Mouse (Mus musculus) small intestine, adult 10 weeks (tissue): Measurements from ENCODE around the gene Map7d3. TPM values are rescaled to one million over a fixed set of nuclear protein-coding genes. Genes with fewer than 3 reads are reported as not detected.

Experiments used
- polyA plus RNA-seq: library from polyadenylated mRNA; stranded (reverse); fragments of 350-450 nt; fragmentation: Illumina TruSeq; extraction: RNeasy Lipid Tissue Mini Kit (QIAGEN cat#74804); gene quantifications from one replicate; pipeline ENCODE4 v1.2.3, GENCODE M21; 2014; ENCODE audit warnings: low replicate concordance

Map7d3 gene
- 0.97 TPM for polyA plus RNA-seq

DNA sequence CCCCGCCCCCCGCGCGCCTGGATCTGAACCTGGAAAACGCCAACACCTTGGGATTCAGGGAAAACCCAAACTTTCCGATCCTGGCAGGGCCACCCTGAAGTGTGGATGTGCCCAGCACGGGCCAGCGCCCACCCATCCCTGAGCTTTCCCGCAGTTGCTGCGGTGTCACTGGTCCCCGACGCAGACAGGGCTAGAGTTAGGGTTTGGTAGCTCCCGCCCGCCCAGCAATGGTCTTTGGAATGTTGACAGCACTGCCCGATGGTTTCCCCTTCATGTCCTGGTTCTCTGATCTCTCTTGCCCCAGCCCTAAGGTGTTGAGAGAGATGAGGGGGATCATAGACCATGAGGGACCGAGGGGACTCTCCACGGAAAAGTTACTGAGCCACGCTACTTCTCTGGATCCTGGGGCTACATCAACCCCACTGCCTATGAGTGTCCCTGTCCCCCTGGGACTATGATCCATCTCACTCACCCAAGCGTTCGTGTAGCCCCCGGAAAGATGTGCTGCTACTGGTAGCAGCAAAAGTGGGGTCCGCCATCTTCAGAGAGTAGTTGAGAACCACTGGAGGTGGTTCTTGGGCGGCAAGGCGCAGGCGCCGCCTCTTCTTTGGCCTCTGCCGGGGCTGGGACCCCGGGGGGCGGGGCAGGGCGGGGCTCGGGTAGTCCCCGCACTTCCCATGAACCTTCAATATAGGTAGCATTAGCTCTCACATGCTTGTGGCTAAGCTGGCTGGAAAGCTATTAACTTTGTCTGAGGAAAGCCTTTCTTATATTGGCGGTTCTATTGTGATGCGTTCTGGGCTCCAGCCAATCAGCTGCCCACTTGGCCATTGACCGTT is at the start of gene Map7d3:
Gene Map7d3, minus strand, starts transcription at position 562 of the 839 bp plus-strand sequence.

DNA sequence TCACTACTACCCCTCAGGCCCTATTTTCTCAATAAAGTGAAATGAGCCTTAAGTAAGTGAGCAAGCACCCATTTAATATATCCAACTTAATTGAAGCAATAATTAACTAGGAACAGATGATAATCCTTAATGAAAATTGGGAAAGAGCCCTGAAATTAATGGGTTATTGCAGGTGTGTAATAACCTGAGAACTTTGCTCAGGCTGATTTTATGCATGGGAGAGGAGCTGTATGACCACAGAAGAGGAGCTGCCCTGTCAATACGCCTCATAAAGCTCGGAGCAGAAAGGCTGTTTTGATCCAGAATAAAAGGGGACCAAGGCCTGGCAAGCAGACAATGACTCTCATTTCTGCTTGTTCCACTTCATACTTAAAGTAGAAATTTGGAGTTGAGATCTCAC is 47.7 kb upstream of the Map7d3 start, which contains the start of gene Adgrg4:
Gene Adgrg4, plus strand, starts transcription at position 301 of the 400 bp plus-strand sequence.

Other genes with a start within 250 kb of the Map7d3 start
- 82.1 TPM for gene Mmgt1, start 224.3 kb downstream of the Map7d3 start, polyA plus RNA-seq
- gene Slc9a6, start 212.6 kb downstream of the Map7d3 start, polyA plus RNA-seq: 24.6 TPM
- 68.3 TPM for gene Fhl1, start 90.5 kb downstream of the Map7d3 start, polyA plus RNA-seq
- gene Adgrg4, start 47.8 kb upstream of the Map7d3 start, polyA plus RNA-seq: 15.8 TPM
- gene Brs3, start 220.7 kb upstream of the Map7d3 start, polyA plus RNA-seq: not detected
- gene Htatsf1, start 231.3 kb upstream of the Map7d3 start, polyA plus RNA-seq: 78.8 TPM